Mouse (Mus musculus) forebrain, embryonic 14.5 days (tissue): ENCODE measurements around the gene Mdc1. TPM values are rescaled to one million over a fixed set of nuclear protein-coding genes. Genes with fewer than 3 reads are reported as not detected.
"Not testable (repeated sequence)": the region's sequence is repeated elsewhere in the genome, so short reads cannot be mapped to it uniquely, and the experiment has no call there.

Source experiments
- ATAC-seq: fragments of 200-750 bp; cut with Nextera tagmentation; 2 replicates; pipeline ENCODE4 v1.8.0; 2017; ENCODE audit warnings: mild to moderate bottlenecking, moderate library complexity
- DNase-seq: peaks from one replicate; pipeline ENCODE4 v3.0.0-alpha.2; 2015; ENCODE audit warnings: low spot score
- H3K27ac ChIP-seq: fragments of 300-500 bp; sonication (generic); 2 replicates; pipeline ENCODE4 v1.5.1; 2014; ENCODE audit warnings: low read depth, mild to moderate bottlenecking, control low read depth, low read length, moderate library complexity
- H3K27me3 ChIP-seq: fragments of 300-500 bp; sonication (generic); replicated peaks from 2 replicates; pipeline ENCODE4 v1.6.1; 2014; ENCODE audit warnings: low read length, control low read depth, mixed read lengths; ENCODE audit not compliant: control insufficient read depth, insufficient read depth
- H3K36me3 ChIP-seq: fragments of 300-500 bp; sonication (generic); 2 replicates; pipeline ENCODE4 v1.6.1; 2014; ENCODE audit warnings: low read length, control low read depth; ENCODE audit not compliant: control insufficient read depth, insufficient read depth
- H3K4me1 ChIP-seq: fragments of 300-500 bp; sonication (generic); 2 replicates; pipeline ENCODE4 v1.6.1; 2014; ENCODE audit warnings: antibody characterized with exemption, low read length, control low read depth; ENCODE audit not compliant: control insufficient read depth, insufficient read depth
- H3K4me2 ChIP-seq: fragments of 300-500 bp; sonication (generic); 2 replicates; pipeline ENCODE4 v1.6.1; 2014; ENCODE audit warnings: mild to moderate bottlenecking, control low read depth, low read length
- H3K4me3 ChIP-seq: fragments of 300-500 bp; sonication (generic); 2 replicates; pipeline ENCODE4 v1.5.1; 2014; ENCODE audit warnings: low read depth, low read length, control low read depth
- H3K9ac ChIP-seq: fragments of 300-500 bp; sonication (generic); 2 replicates; pipeline ENCODE4 v1.6.1; 2014; ENCODE audit warnings: mild to moderate bottlenecking, low read length, control low read depth, moderate library complexity
- H3K9me3 ChIP-seq: fragments of 300-500 bp; sonication (generic); replicated peaks from 2 replicates; pipeline ENCODE4 v1.6.1; 2016; ENCODE audit warnings: low read length, control low read depth, mixed read lengths; ENCODE audit not compliant: control insufficient read depth
- WGBS: fragments of 180-500 bp; shearing (Covaris S2); extraction: QIAGEN DNeasy Blood & Tissue Kit; methylation state at CpG from one replicate; pipeline ENCODE4 v1.1.7; 2014; 5-methylcytosine and 5-hydroxymethylcytosine counted together
- polyA plus RNA-seq: library from polyadenylated mRNA; unstranded; fragments of >200 nt; fragmentation: Nextera tagmentation; extraction: Ambion mirVana; gene quantifications from 2 replicates; pipeline ENCODE4 v1.2.1, GENCODE M21; 2014

Gene Mdc1
- polyA plus RNA-seq, 1 experiment from 2014 or later = 14.4 TPM

DNA sequence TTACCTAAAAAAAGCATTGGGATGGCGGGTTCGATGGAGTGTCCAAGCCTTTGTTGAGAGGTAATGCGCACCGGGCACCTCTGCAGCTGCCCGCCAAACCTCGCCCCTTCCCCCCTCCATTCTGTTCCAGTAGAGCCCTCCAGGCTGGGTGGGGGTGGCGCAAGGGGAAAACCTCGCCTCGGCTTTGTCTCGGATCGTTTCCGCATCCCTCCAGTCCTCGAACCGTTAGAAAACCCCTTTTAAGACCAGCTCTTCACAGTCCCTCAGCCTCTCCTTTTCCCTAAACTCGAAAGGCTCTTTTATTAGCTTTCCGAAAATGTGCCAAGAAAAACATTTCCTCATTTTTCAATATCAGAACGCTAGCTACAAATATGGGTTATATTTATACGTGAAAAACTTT is 3.8 kb upstream of the Mdc1 start:
- Histone ChIP-seq H3K4me1 (peaks cover 28% of the 10 kb centered on the region), H3K27ac (peak overlapping the region; percentile 97), H3K9me3 (no peaks in the 10 kb centered on the region), H3K4me3 (peak overlapping the region; percentile 77), H3K27me3 (no peaks in the 10 kb centered on the region), H3K4me2 (peak overlapping the region; percentile 89), H3K9ac (peak overlapping the region; percentile 98), H3K36me3 (peaks cover 43% of the 10 kb centered on the region)
- under 1% methylated on average over 18 of the region's 18 CpGs for WGBS
- ATAC-seq (peak; percentile 9), DNase-seq (peak; percentile 76)

DNA sequence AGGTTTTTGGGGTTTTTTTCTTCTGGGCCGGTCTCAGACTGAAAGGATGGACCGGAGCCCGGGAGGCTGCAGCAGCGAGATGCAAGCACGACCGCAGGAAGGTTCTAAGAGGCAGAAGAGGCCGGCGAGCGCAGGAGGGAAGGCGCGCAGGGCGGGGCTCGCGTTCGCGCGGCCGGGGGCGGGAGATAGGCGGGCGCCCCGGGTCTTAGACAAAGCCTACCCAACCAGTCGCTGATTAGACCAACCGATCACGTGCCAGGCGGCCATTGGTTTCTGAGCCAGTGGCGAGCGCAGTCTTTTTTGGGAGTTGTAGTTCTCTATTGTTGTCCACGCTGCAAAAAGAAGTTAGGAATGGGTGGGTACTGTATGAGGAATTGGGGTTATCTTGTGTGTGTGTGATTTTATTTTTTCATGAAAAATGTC is 3.2 kb upstream of the Mdc1 start, which contains the start of gene Tubb5:
Gene Tubb5 (minus strand): TSS at position 185 of the 423 bp plus-strand sequence.
- H3K9ac ChIP-seq = peak within 1 kb of the TSS; percentile 98
- WGBS = under 1% methylated on average over 28 of the region's 29 CpGs
- peak within 1 kb of the TSS; percentile 89 for H3K4me2 ChIP-seq
- no peaks in the 10 kb centered on the region for H3K27me3 ChIP-seq
- H3K27ac ChIP-seq = peak within 1 kb of the TSS; percentile 97
- ATAC-seq = peak; percentile 75
- no peaks in the 10 kb centered on the region for H3K9me3 ChIP-seq
- peak; percentile 99 for DNase-seq
- peaks cover 30% of the 10 kb centered on the region for H3K4me1 ChIP-seq
- H3K36me3 ChIP-seq = peaks cover 37% of the 10 kb centered on the region
- peak within 1 kb of the TSS; percentile 77 for H3K4me3 ChIP-seq

DNA sequence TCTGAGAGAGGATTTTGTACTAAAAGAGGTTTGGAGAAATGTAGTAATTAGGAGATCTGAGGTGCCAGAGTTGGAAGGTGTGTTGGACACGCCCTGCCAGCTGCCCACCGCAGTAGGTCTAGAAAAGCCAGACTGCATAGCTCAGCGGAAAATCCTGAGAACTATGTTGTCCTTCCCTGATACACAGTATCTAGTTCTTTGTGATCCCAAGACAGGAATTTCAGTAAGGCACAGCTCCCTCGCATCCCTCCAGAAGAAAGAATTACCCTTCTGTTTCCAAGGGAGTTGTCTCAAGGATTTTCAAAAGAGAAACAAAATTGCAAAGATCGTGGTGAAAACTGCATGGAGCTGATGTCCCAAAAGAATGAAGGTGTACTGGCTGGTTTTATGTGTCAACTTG is 2.7 kb upstream of the Mdc1 start:
- H3K9ac ChIP-seq = peak overlapping the region; percentile 65
- peaks cover 26% of the 10 kb centered on the region for H3K4me1 ChIP-seq
- ATAC-seq = 0 out of 2 replicates have a peak, but pooled peaks have one; percentile 10
- peaks cover 33% of the 10 kb centered on the region for H3K36me3 ChIP-seq
- peak overlapping the region; percentile 77 for H3K4me3 ChIP-seq
- WGBS = 1% methylated on average over 5 of the region's 5 CpGs
- no peak for DNase-seq
- H3K27ac ChIP-seq = peak overlapping the region; percentile 92
- H3K9me3 ChIP-seq = no peaks in the 10 kb centered on the region
- no peaks in the 10 kb centered on the region for H3K27me3 ChIP-seq
- peak overlapping the region; percentile 72 for H3K4me2 ChIP-seq

- Histone ChIP-seq H3K4me3 (peak overlapping the region; percentile 77), H3K9ac (peak overlapping the region; percentile 65), H3K36me3 (peaks cover 28% of the 10 kb centered on the region), H3K4me1 (peaks cover 24% of the 10 kb centered on the region), H3K27ac (peak overlapping the region; percentile 92), H3K4me2 (peak overlapping the region; percentile 72)
- 53% methylated on average over 3 of the region's 3 CpGs for WGBS
- ATAC-seq, H3K9me3 ChIP-seq, H3K27me3 ChIP-seq, DNase-seq: not testable (repeated sequence)
Measured at GRCm38 (mm10) chr17:35839002-35839401, 2.3 kb upstream of the Mdc1 start.

DNA sequence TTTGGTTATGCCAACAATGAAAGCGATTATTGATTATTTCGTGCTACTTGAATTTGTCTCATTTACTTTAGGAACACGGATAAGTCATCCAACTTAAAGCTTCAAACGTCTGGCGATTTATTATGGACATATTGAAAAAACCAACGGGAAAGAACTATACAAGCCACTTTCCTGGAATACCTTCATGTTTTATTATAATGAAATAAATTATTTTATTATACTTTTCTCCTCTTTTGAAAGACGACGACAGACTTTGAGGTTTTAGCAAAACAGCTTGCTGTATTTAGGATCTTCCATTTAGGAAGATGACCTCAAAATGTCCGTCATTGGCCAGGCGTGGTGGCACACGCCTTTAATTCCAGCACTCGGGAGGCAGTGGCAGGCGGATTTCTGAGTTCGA is 754 bp upstream of the Mdc1 start:
- no peak for ATAC-seq
- 56% methylated on average over 14 of the region's 14 CpGs for WGBS
- H3K36me3 ChIP-seq = peaks cover 26% of the 10 kb centered on the region
- H3K9ac ChIP-seq = no peak overlapping the region; the same call in 1 of the 2 replicates
- H3K4me2 ChIP-seq = peak overlapping the region; percentile 43
- H3K4me1 ChIP-seq = peaks cover 13% of the 10 kb centered on the region
- H3K27ac ChIP-seq = 0 out of 2 replicates have a peak overlapping the region, but pooled peaks have one; percentile 44
- no peaks in the 10 kb centered on the region for H3K9me3 ChIP-seq
- no peaks in the 10 kb centered on the region for H3K27me3 ChIP-seq
- no peak for DNase-seq
- H3K4me3 ChIP-seq = peak overlapping the region; percentile 54

DNA sequence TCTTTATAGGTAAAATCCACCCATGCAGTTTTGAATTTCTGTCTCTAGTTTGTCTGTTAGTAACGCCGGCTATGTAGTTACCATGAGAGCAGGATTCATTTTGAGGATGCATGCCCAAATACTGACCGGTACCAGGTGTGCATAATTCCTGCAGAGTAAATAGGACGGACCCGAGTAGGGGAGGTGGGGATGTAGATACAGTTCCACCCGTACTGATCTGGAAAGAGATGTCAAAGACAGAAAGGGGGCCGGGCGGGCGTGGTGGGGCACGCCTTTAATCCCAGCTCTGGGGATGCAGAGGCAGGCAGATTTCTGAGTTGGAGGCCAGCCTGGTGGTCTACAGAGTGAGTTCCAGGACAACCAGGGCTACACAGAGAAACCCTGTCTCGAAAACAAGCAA is 691 bp downstream of the Mdc1 start:
- Histone ChIP-seq H3K27ac (peak overlapping the region; percentile 56; the same call in 1 of the 2 replicates), H3K4me1 (peaks cover 7% of the 10 kb centered on the region), H3K9ac (peak overlapping the region; percentile 68), H3K9me3 (no peaks in the 10 kb centered on the region), H3K4me3 (peak overlapping the region; percentile 54), H3K27me3 (no peaks in the 10 kb centered on the region), H3K4me2 (peak overlapping the region; percentile 61), H3K36me3 (peaks cover 28% of the 10 kb centered on the region)
- ATAC-seq = no peak
- DNase-seq = no peak
- WGBS = 17% methylated on average over 11 of the region's 11 CpGs

GRCm38 (mm10) chr17:35843514-35843913 is 2.2 kb downstream of the Mdc1 start:
- WGBS = 94% methylated on average over 3 of the region's 3 CpGs
- DNase-seq (no peak), ATAC-seq (no peak)
- Histone ChIP-seq H3K27ac (no peak overlapping the region), H3K9ac (no peak overlapping the region), H3K36me3 (peaks cover 43% of the 10 kb centered on the region), H3K9me3 (no peaks in the 10 kb centered on the region), H3K27me3 (no peaks in the 10 kb centered on the region), H3K4me2 (no peak overlapping the region), H3K4me1 (peaks cover 7% of the 10 kb centered on the region), H3K4me3 (no peak overlapping the region)

DNA sequence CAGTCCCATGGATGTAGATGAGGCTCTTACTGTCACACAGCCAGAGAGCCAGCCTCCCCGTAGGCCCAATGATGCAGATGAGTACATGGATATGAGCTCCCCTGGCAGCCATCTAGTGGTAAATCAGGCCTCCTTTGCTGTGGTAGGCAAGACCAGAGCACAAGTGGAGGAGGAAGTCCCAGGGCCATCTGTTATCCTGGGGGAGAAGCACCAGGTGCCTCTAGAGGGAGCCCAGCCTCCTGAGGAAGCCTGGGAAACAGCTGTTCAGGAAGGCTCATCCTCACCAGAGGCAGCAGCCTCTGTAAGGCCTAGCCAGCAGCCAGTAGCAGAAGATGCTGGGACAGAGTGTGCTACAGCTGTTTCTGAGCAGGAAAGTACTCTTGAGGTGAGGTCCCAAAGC is 6.8 kb downstream of the Mdc1 start:
- Histone ChIP-seq H3K9ac (no peak overlapping the region), H3K4me1 (no peaks in the 10 kb centered on the region), H3K36me3 (peaks cover 86% of the 10 kb centered on the region), H3K27ac (no peak overlapping the region), H3K4me2 (no peak overlapping the region), H3K4me3 (no peak overlapping the region), H3K27me3 (no peaks in the 10 kb centered on the region), H3K9me3 (no peaks in the 10 kb centered on the region)
- no peak for DNase-seq
- no peak for ATAC-seq
- 71% methylated on average over 1 of the region's 1 CpGs for WGBS

GRCm38 (mm10) chr17:35850974-35851373 is 9.7 kb downstream of the Mdc1 start:
- DNase-seq = no peak
- H3K9ac ChIP-seq = no peak overlapping the region

More at GRCm38 (mm10) chr17:35850974-35851373, 9.7 kb downstream of the Mdc1 start:
- Histone ChIP-seq H3K4me1 (no peaks in the 10 kb centered on the region), H3K36me3 (peaks cover 91% of the 10 kb centered on the region), H3K4me2 (no peak overlapping the region), H3K27ac (no peak overlapping the region), H3K4me3 (no peak overlapping the region), H3K9me3 (no peaks in the 10 kb centered on the region), H3K27me3 (no peaks in the 10 kb centered on the region)
- ATAC-seq = no peak
- WGBS = 81% methylated on average over 3 of the region's 3 CpGs
